Mouse (Mus musculus): Measurements from ENCODE around the gene Zfp446. TPM values are rescaled to one million over a fixed set of nuclear protein-coding genes. Genes with fewer than 3 reads are reported as not detected.

Zfp446 gene
- total RNA-seq, 2 experiments from 2014 or later = 0.51 TPM; not detected in 1

DNA sequence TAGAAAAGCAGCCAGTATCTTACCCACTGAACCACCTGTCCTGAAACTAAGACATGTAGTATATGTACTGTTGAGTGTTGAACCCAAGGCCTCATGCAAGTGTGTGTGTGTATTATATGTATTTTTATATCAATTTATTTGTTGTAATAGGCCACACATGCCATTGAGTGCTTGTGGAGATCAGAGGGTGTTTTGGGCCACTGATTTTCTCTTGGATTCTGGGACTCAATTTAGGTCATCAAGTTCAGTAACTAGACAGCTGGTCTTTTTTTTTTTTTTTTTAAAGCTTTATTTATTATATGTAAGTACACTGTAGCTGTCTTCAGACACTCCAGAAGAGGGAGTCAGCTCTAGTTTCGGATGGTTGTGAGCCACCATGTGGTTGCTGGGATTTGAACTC, 37.6 kb downstream of the Zfp446 start:
- no peak for ATAC-seq (replicated peaks; ENCODE audit: low FRiP score, poor library complexity, severe bottlenecking)

DNA sequence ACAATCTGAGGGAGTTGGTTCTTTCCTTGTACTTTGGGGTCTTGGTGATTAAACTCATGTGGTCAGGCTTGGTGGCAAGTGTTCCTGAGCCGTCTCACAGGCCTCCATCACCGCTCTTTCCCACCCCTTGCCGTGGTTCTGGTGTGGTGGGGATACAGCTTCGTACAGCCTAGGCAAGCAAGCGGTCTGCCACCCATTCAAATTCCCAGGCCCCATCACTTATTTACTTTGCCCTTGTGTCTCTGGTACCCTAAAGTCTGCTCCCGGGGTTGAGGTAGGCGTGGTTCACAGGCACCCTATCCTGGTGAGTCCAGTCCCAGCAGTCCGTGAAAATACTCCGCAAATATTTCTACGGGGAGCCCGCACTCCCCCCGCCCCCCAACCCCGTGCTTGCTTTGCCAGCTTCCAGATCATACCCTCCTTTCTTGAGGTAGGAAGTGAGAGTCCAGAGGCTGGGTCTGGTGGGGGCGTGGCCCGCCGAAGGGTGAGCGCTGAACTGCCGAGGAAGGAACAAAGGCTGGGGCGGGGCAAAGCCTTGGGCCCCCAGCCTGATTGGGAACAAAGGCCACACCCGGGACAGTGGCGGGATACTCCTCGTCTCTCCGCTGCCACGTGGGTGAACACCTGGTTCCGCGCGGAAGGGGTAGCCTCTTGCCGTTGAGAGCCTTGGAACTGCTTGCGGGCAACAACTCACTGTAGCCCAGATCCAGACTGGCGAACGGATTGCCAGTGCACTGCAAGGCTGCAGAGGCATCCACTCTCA, 45.3 kb downstream of the Zfp446 start:
- 0 out of 2 replicates have a peak, but pooled peaks have one; percentile 7 for ATAC-seq (replicated peaks; ENCODE audit: low FRiP score, poor library complexity, severe bottlenecking)

DNA sequence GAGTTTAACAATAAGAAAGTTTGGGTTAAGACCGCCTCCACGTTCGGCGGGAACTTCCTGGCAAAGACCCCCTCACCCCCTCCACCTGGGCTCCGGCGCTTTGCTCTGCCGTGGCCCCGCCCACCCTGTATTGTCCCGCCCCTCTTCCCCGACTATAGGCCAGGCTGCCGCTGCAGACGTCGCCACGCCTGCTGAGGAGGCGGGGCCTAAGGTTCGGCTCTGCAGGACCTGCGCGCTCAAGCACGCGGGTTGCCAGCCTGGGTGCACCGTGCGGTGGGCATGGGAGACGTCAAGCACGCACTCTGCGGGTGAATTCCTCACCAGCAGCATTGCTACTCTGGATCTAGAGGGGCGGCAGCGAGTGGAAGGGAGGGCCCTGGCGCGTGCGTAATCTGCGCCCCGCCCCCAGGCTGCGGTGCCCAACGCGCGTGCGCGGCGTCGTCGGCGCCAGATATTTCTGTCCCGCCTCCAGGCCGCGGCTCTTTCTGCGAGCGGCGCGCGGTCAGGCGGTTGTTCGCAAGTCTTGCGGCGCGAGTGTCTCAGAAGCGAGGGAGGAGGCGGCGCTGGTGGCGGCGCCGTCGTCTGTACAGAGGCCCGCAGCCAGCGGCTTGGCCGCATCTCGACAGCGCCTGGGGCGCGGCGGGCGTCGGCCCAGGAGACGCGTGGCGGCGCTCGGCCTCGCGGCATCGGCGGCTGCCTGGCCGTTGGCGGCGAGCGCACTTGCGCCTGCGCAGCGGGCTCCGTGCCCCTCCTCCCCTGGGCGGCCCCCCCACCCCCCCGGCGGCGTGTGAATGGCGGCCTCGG, 46.5 kb downstream of the Zfp446 start:
- peak; percentile 90 for ATAC-seq (replicated peaks; ENCODE audit: low FRiP score, poor library complexity, severe bottlenecking)

DNA sequence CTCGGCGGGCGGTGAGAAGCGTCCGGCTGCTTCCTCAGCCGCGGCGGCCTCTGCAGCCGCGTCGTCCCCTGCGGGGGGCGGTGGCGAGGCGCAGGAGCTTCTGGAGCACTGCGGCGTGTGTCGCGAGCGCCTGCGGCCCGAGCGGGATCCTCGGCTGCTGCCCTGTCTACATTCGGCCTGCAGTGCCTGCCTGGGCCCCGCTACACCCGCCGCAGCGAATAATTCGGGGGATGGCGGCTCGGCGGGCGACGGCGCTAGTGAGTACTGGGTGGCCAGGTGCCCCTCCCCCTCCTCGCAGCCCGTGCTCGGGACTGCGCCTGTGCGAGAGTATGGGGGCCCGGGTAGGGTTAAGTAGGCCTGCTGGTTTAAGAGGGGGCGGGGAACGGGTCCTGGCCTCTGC, 47.2 kb downstream of the Zfp446 start:
- 0 out of 2 replicates have a peak, but pooled peaks have one; percentile 18 for ATAC-seq (replicated peaks; ENCODE audit: low FRiP score, poor library complexity, severe bottlenecking)

DNA sequence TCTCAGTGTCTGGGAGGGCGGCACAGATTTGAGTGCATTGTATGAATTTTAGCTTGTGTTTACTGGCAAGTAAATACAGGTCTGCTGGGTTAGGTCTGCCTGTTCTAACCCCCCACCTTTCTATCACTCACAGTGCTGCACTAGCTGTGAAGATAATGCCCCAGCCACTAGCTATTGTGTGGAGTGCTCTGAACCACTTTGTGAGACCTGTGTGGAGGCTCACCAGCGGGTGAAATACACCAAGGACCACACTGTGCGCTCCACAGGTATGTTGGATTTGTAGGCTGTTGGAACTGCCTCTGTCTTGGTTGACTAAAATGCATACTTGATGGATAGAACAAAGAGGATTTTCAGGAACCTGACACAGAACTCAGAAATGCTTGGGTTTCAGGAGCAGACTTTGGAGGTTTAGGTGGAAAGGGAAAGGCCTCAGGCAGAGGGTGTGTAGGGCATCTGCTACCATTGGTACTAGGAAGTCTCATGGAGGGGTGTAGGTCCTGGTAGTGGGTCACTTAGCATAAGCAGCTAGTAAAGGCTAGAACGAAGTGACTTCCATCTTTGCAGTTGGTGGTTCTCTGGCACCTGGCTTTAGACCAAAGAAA, 48.0 kb downstream of the Zfp446 start:
- no peak for ATAC-seq (replicated peaks; ENCODE audit: low FRiP score, poor library complexity, severe bottlenecking)

DNA sequence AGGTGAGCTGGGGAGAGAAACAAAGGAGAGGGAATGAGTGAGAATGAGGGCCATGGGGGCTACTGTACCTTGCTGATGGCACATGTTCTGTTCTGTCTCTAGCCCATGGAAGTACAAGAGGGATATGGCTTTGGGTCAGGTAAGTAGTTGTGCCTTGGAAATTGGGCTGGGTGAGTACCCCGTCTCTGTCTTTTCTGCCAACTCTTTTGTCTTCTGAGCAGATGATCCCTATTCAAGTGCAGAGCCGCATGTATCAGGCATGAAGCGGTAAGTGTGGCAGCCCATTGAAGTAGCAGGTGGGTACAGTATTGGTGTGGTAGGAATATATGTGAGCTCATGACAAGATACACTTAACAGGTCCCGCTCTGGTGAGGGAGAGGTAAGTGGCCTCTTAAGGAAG, 51.3 kb downstream of the Zfp446 start:
- ATAC-seq (replicated peaks; ENCODE audit: low FRiP score, poor library complexity, severe bottlenecking) = no peak

DNA sequence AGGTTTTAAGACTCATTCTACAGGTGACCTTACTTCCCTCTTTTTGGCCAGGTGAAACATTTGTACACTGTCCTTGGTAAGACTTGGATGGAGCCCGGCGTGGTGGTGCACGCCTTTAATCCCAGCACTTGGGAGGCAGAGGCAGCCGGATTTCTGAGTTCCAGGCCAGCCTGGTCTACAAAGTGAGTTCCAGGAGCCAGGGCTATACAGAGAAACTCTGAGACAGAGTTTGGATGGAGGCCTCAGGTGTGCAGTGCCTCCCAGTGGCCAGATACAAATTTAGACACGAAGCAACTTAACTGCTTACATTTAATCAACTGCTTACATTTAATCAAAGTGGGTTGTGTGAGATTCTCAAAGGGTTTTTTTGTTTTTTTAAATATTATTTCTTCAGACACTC, 53.4 kb downstream of the Zfp446 start:
- ATAC-seq (replicated peaks; ENCODE audit: low FRiP score, poor library complexity, severe bottlenecking) = no peak

DNA sequence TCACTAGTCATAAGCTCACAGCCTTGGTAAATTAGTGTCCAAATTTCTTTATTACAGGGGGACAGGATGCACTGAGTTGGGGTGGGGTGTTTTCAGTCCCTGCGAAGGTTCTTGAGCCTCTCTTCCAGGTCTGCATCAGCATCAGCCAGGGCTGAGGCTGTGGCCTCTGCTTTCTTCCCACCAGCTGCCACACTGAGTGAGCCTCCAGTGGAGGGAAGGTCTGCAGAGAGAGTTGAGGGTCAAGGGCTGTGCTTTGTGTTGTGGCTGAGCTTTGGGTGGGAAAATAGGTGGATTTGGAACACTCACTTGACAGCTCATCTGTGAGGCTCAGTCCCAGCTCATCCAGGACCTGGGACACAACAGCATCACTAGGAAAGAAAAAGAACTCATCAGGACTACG, 54.3 kb downstream of the Zfp446 start:
- ATAC-seq (replicated peaks; ENCODE audit: low FRiP score, poor library complexity, severe bottlenecking) = no peak

DNA sequence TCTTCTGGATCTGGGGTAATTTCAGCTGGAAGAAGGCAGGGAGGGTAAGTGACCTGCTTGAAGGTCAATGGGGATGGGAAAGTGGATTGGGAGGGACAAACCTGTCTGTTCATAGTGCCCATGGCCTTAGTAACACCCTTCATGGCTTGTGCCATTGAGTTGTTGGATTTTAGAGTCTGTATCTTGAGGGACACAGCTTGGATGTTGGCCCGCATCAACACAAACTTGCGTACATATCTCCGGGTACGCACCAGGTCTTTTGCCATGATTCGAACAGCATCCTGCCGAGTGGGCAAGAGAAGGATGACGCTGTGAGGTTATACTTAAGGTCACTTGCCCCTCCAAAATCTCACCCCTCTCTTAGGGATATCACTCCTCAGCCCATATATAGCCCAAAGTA, 54.9 kb downstream of the Zfp446 start:
- ATAC-seq (replicated peaks; ENCODE audit: low FRiP score, poor library complexity, severe bottlenecking) = no peak

DNA sequence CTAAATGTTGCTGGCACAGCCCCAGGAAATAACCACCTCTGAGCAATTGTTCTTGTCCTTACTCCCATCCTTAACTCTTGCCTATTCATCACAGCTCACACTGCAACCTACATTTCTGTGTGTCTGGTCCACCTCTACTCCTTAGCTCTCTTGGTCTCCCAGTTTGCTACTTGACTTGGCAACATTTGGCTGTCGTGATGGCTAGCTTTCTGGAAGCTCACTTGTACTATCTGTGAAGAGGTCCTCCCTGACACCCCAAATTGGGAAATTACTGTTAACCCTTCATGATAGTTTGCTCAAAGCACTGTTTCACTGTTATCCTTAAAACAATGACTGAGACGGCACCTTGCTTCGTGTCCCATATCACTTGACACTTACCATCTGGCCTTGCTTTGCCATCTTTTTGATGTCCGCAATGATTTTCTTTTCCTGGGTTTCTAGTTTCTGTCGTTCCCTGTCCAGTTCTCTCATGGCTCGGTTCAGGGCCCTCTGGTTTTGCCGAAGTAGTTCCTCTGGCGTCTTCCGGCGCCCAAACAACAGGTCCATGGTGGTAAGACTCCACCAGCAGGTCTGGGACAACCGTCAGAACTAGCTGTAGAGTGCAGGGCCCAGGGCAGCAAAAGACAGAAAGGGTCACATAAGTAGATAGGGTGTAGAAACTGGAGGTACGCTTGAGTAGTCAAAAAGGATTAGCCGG, 56.0 kb downstream of the Zfp446 start:
- no peak for ATAC-seq (replicated peaks; ENCODE audit: low FRiP score, poor library complexity, severe bottlenecking)

DNA sequence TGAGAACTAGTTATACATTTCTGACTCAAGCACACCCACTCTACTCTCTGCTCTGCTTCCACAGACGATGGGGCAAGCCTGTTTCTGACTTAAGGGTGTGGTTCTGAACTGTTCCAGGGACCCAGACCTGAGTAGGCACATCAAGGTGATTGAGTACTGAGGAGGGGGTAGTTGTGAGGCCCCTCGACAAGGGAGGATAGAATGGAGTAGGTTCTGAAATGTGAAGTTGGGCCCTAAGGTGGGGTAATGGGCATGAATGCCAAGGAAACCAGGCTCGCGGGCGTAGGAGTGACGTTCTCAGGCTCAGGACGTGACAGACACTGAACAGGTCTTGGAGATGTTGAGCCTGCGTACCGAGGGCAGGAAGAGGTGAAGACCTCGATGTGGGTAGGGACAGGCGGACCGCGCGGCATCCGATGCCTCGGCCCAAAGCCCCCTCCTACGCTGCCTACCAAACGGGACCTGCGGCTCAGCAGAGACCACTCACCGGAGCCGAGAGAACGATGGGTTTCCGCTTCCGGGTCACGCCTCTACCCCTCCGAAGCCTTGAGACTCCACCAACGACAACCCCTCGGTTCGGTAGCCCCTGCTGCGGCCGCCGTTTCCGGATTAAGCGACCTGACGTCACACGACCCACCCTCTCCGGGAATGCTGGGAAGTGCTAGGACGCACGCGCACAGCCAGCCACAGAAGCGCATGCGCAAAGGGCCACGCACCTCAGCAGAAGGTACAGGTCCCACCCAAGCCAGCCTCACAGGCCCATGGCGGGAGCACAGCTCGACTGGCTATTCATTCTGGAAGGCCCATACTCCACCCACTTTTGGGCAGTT, 56.7 kb downstream of the Zfp446 start, which contains the start of gene Chmp2a:
Chmp2a (minus strand) TSS at position 660 of the 830 bp plus-strand sequence.
- ATAC-seq (replicated peaks; ENCODE audit: low FRiP score, poor library complexity, severe bottlenecking) = peak; percentile 74

Other genes starting within 250 kb of the Zfp446 start
- not detected in 2 replicates for gene Vmn2r56, start 242.8 kb upstream of the Zfp446 start, total RNA-seq (2015; ENCODE audit: low replicate concordance)
- gene Vmn2r56, start 242.8 kb upstream of the Zfp446 start, total RNA-seq (2017; ENCODE audit: low replicate concordance) = not detected in 2 replicates
- 0.63 TPM in 1 of 2 replicates, not detected in the other for gene Zscan18, start 174.2 kb upstream of the Zfp446 start, total RNA-seq (2015; ENCODE audit: low replicate concordance)
- gene Zscan18, start 174.2 kb upstream of the Zfp446 start, total RNA-seq (2017; ENCODE audit: low replicate concordance) = not detected in 2 replicates
- gene Zfp329, start 159.0 kb upstream of the Zfp446 start, total RNA-seq (2015; ENCODE audit: low replicate concordance) = 3.3 and 6.1 TPM in 2 replicates
- gene Zfp329, start 159.0 kb upstream of the Zfp446 start, total RNA-seq (2017; ENCODE audit: low replicate concordance) = 1.4 and 3.1 TPM in 2 replicates
- 5.8 and 6.1 TPM in 2 replicates for gene Zfp110, start 143.1 kb upstream of the Zfp446 start, total RNA-seq (2015; ENCODE audit: low replicate concordance)
- gene Zfp110, start 143.1 kb upstream of the Zfp446 start, total RNA-seq (2017; ENCODE audit: low replicate concordance) = 6.4 and 11.2 TPM in 2 replicates
- 0.38 and 0.63 TPM in 2 replicates for gene Zfp128, start 96.7 kb upstream of the Zfp446 start, total RNA-seq (2015; ENCODE audit: low replicate concordance)
- 0.28 and 0.68 TPM in 2 replicates for gene Zfp128, start 96.7 kb upstream of the Zfp446 start, total RNA-seq (2017; ENCODE audit: low replicate concordance)
- 5.4 and 6.9 TPM in 2 replicates for gene Zscan22, start 80.0 kb upstream of the Zfp446 start, total RNA-seq (2015; ENCODE audit: low replicate concordance)
- gene Zscan22, start 80.0 kb upstream of the Zfp446 start, total RNA-seq (2017; ENCODE audit: low replicate concordance) = 1.0 and 1.1 TPM in 2 replicates
- 474 and 662 TPM in 2 replicates for gene Rps5, start 55.6 kb upstream of the Zfp446 start, total RNA-seq (2015; ENCODE audit: low replicate concordance)
- 156 and 203 TPM in 2 replicates for gene Rps5, start 55.6 kb upstream of the Zfp446 start, total RNA-seq (2017; ENCODE audit: low replicate concordance)
- gene Rnf225, start 50.4 kb upstream of the Zfp446 start, total RNA-seq (2015; ENCODE audit: low replicate concordance) = not detected in 2 replicates
- gene Rnf225, start 50.4 kb upstream of the Zfp446 start, total RNA-seq (2017; ENCODE audit: low replicate concordance) = not detected in 2 replicates
- gene Zfp324, start 12.0 kb upstream of the Zfp446 start, total RNA-seq (2015; ENCODE audit: low replicate concordance) = 2.1 and 2.3 TPM in 2 replicates
- 2.1 and 2.5 TPM in 2 replicates for gene Zfp324, start 12.0 kb upstream of the Zfp446 start, total RNA-seq (2017; ENCODE audit: low replicate concordance)
- not detected in 2 replicates for gene Slc27a5, start 20.3 kb downstream of the Zfp446 start, total RNA-seq (2015; ENCODE audit: low replicate concordance)
- not detected in 2 replicates for gene Slc27a5, start 20.3 kb downstream of the Zfp446 start, total RNA-seq (2017; ENCODE audit: low replicate concordance)
- 209 and 235 TPM in 2 replicates for gene Trim28, start 21.3 kb downstream of the Zfp446 start, total RNA-seq (2015; ENCODE audit: low replicate concordance)
- gene Trim28, start 21.3 kb downstream of the Zfp446 start, total RNA-seq (2017; ENCODE audit: low replicate concordance) = 226 and 257 TPM in 2 replicates
- gene Zbtb45, start 32.2 kb downstream of the Zfp446 start, total RNA-seq (2015; ENCODE audit: low replicate concordance) = 2.7 and 8.2 TPM in 2 replicates
- gene Zbtb45, start 32.2 kb downstream of the Zfp446 start, total RNA-seq (2017; ENCODE audit: low replicate concordance) = 21.2 and 23.4 TPM in 2 replicates
- 97.4 and 99.3 TPM in 2 replicates for gene Chmp2a, start 57.0 kb downstream of the Zfp446 start, total RNA-seq (2015; ENCODE audit: low replicate concordance)
- 144 and 170 TPM in 2 replicates for gene Chmp2a, start 57.0 kb downstream of the Zfp446 start, total RNA-seq (2017; ENCODE audit: low replicate concordance)
- gene Ube2m, start 60.4 kb downstream of the Zfp446 start, total RNA-seq (2015; ENCODE audit: low replicate concordance) = 45.0 and 92.0 TPM in 2 replicates
- gene Ube2m, start 60.4 kb downstream of the Zfp446 start, total RNA-seq (2017; ENCODE audit: low replicate concordance) = 32.8 and 112 TPM in 2 replicates
- gene Mzf1, start 76.9 kb downstream of the Zfp446 start, total RNA-seq (2015; ENCODE audit: low replicate concordance) = not detected in 2 replicates
- gene Mzf1, start 76.9 kb downstream of the Zfp446 start, total RNA-seq (2017; ENCODE audit: low replicate concordance) = 0.56 TPM in 1 of 2 replicates, not detected in the other
- not detected in 2 replicates for gene Vmn1r85, start 117.3 kb downstream of the Zfp446 start, total RNA-seq (2015; ENCODE audit: low replicate concordance)
- not detected in 2 replicates for gene Vmn1r85, start 117.3 kb downstream of the Zfp446 start, total RNA-seq (2017; ENCODE audit: low replicate concordance)
- not detected in 2 replicates for gene Vmn1r86, start 142.1 kb downstream of the Zfp446 start, total RNA-seq (2015; ENCODE audit: low replicate concordance)
- 0.28 TPM in 1 of 2 replicates, not detected in the other for gene Vmn1r86, start 142.1 kb downstream of the Zfp446 start, total RNA-seq (2017; ENCODE audit: low replicate concordance)
- not detected in 2 replicates for gene Vmn1r87, start 162.3 kb downstream of the Zfp446 start, total RNA-seq (2015; ENCODE audit: low replicate concordance)
- not detected in 2 replicates for gene Vmn1r87, start 162.3 kb downstream of the Zfp446 start, total RNA-seq (2017; ENCODE audit: low replicate concordance)
- not detected in 2 replicates for gene Vmn1r88, start 181.7 kb downstream of the Zfp446 start, total RNA-seq (2015; ENCODE audit: low replicate concordance)
- gene Vmn1r88, start 181.7 kb downstream of the Zfp446 start, total RNA-seq (2017; ENCODE audit: low replicate concordance) = not detected in 2 replicates
- gene Vmn1r89, start 235.2 kb downstream of the Zfp446 start, total RNA-seq (2015; ENCODE audit: low replicate concordance) = not detected in 2 replicates
- gene Vmn1r89, start 235.2 kb downstream of the Zfp446 start, total RNA-seq (2017; ENCODE audit: low replicate concordance) = not detected in 2 replicates

All from erythroblast, adult 5-6 weeks (primary cell).